Mouse (Mus musculus): Measurements from ENCODE around the gene Rab7. TPM values are rescaled to one million over a fixed set of nuclear protein-coding genes. Genes with fewer than 3 reads are reported as not detected.

Rab7 gene
- polyA plus RNA-seq, 1 experiment = 78.5 TPM

GRCm38 (mm10) chr6:88042336-88042735 lies 2.7 kb downstream of the Rab7 start:
- no peaks in the 10 kb centered on the region for H3K27me3 ChIP-seq (ENCODE audit: control insufficient read depth, insufficient read depth, low read length)
- WGBS = 82% methylated on average over 3 of the region's 3 CpGs
- H3K4me3 ChIP-seq (ENCODE audit: low read depth, low read length) = no peak overlapping the region
- TF ChIP-seq POLR2A (IDR thresholded peaks at IDR 0.05; ENCODE audit: low read depth, low read length) (no peak), CTCF (IDR thresholded peaks at IDR 0.05; ENCODE audit: extremely low read depth, insufficient read length, insufficient replicate concordance, low read depth, low read length) (no peak)
- H3K36me3 ChIP-seq (ENCODE audit: control insufficient read depth, insufficient read depth, low read length) = peaks cover 2% of the 10 kb centered on the region
- H3K4me1 ChIP-seq (ENCODE audit: control insufficient read depth, insufficient read depth, insufficient read length, low read length) = peaks cover 11% of the 10 kb centered on the region
- H3K27ac ChIP-seq (ENCODE audit: insufficient read depth, low read depth, low read length) = no peak overlapping the region

- H3K4me1 ChIP-seq (ENCODE audit: control insufficient read depth, insufficient read depth, insufficient read length, low read length) = peaks cover 11% of the 10 kb centered on the region
- H3K36me3 ChIP-seq (ENCODE audit: control insufficient read depth, insufficient read depth, low read length) = peaks cover 2% of the 10 kb centered on the region
- H3K27me3 ChIP-seq (ENCODE audit: control insufficient read depth, insufficient read depth, low read length) = no peaks in the 10 kb centered on the region
- 0 out of 2 replicates have a peak overlapping the region, but pooled peaks have one; percentile 7 for H3K27ac ChIP-seq (ENCODE audit: insufficient read depth, low read depth, low read length)
- no peak for TF ChIP-seq POLR2A (IDR thresholded peaks at IDR 0.05; ENCODE audit: low read depth, low read length)
- no peak for TF ChIP-seq CTCF (IDR thresholded peaks at IDR 0.05; ENCODE audit: extremely low read depth, insufficient read length, insufficient replicate concordance, low read depth, low read length)
- WGBS = 48% methylated on average over 4 of the region's 4 CpGs
- H3K4me3 ChIP-seq (ENCODE audit: low read depth, low read length) = no peak overlapping the region
Observed at GRCm38 (mm10) chr6:88041221-88041620, 3.8 kb downstream of the Rab7 start.

DNA sequence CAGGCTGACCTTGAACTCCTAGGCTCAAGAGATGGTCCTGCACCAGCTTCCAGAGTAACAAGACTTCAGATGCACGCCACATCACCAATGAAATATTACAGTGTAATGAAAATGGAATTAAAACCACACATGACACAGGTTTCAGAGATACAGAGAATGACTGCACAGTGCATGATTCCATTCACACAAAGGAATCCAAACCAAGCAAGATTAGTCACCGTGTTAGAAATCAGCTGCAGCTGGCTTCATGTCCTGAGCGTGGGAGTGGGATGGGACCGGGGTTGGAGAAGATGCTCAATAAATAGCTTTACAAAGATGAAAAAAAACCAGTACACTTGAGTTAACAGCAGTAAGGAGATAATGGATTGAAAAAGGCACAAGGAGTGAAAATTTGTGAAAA lies 5.6 kb downstream of the Rab7 start:
- no peaks in the 10 kb centered on the region for H3K27me3 ChIP-seq (ENCODE audit: control insufficient read depth, insufficient read depth, low read length)
- no peak overlapping the region for H3K4me3 ChIP-seq (ENCODE audit: low read depth, low read length)
- 94% methylated on average over 4 of the region's 4 CpGs for WGBS
- H3K4me1 ChIP-seq (ENCODE audit: control insufficient read depth, insufficient read depth, insufficient read length, low read length) = peaks cover 11% of the 10 kb centered on the region
- H3K27ac ChIP-seq (ENCODE audit: insufficient read depth, low read depth, low read length) = no peak overlapping the region
- no peak for TF ChIP-seq POLR2A (IDR thresholded peaks at IDR 0.05; ENCODE audit: low read depth, low read length)
- peaks cover 5% of the 10 kb centered on the region for H3K36me3 ChIP-seq (ENCODE audit: control insufficient read depth, insufficient read depth, low read length)

DNA sequence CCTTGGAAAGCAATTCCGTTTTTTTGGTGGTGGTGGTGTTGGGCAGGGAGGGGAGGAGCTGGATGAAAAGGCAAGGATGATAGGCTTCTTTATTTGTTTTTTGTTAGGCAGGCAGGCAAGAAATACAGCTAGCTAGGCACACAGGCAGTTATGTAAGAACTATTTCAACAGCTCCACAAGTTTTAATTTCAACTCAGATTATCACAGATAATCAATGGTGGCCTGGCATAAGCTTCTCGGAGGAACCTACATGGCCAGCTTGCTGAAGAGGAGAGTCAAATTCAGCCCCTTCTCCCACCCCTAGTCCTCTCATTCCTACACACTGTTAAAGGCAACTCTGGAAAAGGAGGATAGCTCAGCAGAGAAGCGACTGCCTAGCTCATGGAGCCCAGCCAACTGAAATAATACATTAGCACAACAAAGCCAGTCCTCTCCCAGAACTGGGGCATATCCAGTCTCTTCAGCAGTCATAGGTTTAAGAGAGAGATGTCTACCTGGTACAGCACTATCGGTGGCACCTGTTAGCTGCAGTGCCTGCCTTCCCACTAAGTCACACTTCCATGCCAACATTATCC lies 7.5 kb downstream of the Rab7 start:
- H3K27ac ChIP-seq (ENCODE audit: insufficient read depth, low read depth, low read length) = no peak overlapping the region
- 68% methylated on average over 4 of the region's 4 CpGs for WGBS

GRCm38 (mm10) chr6:88033504-88033903 lies 11.6 kb downstream of the Rab7 start:
- Histone ChIP-seq H3K4me3 (ENCODE audit: low read depth, low read length) (no peak overlapping the region), H3K36me3 (ENCODE audit: control insufficient read depth, insufficient read depth, low read length) (peaks cover 6% of the 10 kb centered on the region), H3K27ac (ENCODE audit: insufficient read depth, low read depth, low read length) (no peak overlapping the region), H3K4me1 (ENCODE audit: control insufficient read depth, insufficient read depth, insufficient read length, low read length) (no peaks in the 10 kb centered on the region), H3K27me3 (ENCODE audit: control insufficient read depth, insufficient read depth, low read length) (no peaks in the 10 kb centered on the region)
- WGBS = 79% methylated on average over 3 of the region's 3 CpGs
- TF ChIP-seq POLR2A (IDR thresholded peaks at IDR 0.05; ENCODE audit: low read depth, low read length) = no peak
- no peak for TF ChIP-seq CTCF (IDR thresholded peaks at IDR 0.05; ENCODE audit: extremely low read depth, insufficient read length, insufficient replicate concordance, low read depth, low read length)

More for the DNA sequence above, 7.5 kb downstream of the Rab7 start:
- Histone ChIP-seq H3K4me3 (ENCODE audit: low read depth, low read length) (no peak overlapping the region), H3K27me3 (ENCODE audit: control insufficient read depth, insufficient read depth, low read length) (no peaks in the 10 kb centered on the region), H3K4me1 (ENCODE audit: control insufficient read depth, insufficient read depth, insufficient read length, low read length) (peaks cover 3% of the 10 kb centered on the region; the same call in 1 of the 2 replicates), H3K36me3 (ENCODE audit: control insufficient read depth, insufficient read depth, low read length) (peaks cover 5% of the 10 kb centered on the region)
- no peak for TF ChIP-seq POLR2A (IDR thresholded peaks at IDR 0.05; ENCODE audit: low read depth, low read length)
- no peak for TF ChIP-seq CTCF (IDR thresholded peaks at IDR 0.05; ENCODE audit: extremely low read depth, insufficient read length, insufficient replicate concordance, low read depth, low read length)

GRCm38 (mm10) chr6:88030432-88030831 lies 14.6 kb downstream of the Rab7 start:
- Histone ChIP-seq H3K36me3 (ENCODE audit: control insufficient read depth, insufficient read depth, low read length) (peaks cover 13% of the 10 kb centered on the region), H3K27me3 (ENCODE audit: control insufficient read depth, insufficient read depth, low read length) (no peaks in the 10 kb centered on the region)
- 91% methylated on average over 2 of the region's 2 CpGs for WGBS

DNA sequence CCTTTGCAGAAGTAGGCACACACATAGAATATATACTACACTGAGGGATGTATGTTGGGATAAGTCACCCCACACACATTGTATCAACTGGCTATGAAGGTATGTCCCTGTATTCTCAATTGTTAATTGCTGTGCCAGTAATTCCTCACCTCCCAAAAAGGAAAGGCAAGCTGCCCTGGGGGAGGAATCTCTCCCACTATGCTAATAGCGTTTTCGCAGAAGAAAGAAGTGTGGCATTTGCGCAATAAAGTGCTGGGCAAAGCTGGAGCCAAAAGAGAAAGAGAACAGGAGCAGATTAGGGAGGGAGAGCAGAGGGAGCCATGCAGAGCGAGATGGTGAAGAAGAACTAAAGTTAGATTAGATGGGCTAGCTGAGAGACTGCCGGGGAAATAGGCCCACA lies 17.7 kb downstream of the Rab7 start:
- Histone ChIP-seq H3K4me3 (ENCODE audit: low read depth, low read length) (no peak overlapping the region), H3K27me3 (ENCODE audit: control insufficient read depth, insufficient read depth, low read length) (no peaks in the 10 kb centered on the region), H3K36me3 (ENCODE audit: control insufficient read depth, insufficient read depth, low read length) (peaks cover 18% of the 10 kb centered on the region), H3K4me1 (ENCODE audit: control insufficient read depth, insufficient read depth, insufficient read length, low read length) (no peaks in the 10 kb centered on the region), H3K27ac (ENCODE audit: insufficient read depth, low read depth, low read length) (no peak overlapping the region)
- no peak for TF ChIP-seq CTCF (IDR thresholded peaks at IDR 0.05; ENCODE audit: extremely low read depth, insufficient read length, insufficient replicate concordance, low read depth, low read length)
- TF ChIP-seq POLR2A (IDR thresholded peaks at IDR 0.05; ENCODE audit: low read depth, low read length) = no peak
- WGBS = 72% methylated on average over 5 of the region's 5 CpGs

More at GRCm38 (mm10) chr6:88030432-88030831, 14.6 kb downstream of the Rab7 start:
- H3K4me3 ChIP-seq (ENCODE audit: low read depth, low read length) = no peak overlapping the region
- H3K4me1 ChIP-seq (ENCODE audit: control insufficient read depth, insufficient read depth, insufficient read length, low read length) = no peaks in the 10 kb centered on the region
- no peak overlapping the region for H3K27ac ChIP-seq (ENCODE audit: insufficient read depth, low read depth, low read length)
- TF ChIP-seq POLR2A (IDR thresholded peaks at IDR 0.05; ENCODE audit: low read depth, low read length) (no peak), CTCF (IDR thresholded peaks at IDR 0.05; ENCODE audit: extremely low read depth, insufficient read length, insufficient replicate concordance, low read depth, low read length) (no peak)
